Mouse (Mus musculus) MEL (cell line): ENCODE results near the gene Hoxd13.

Experiments used
- CTCF ChIP-seq, 3 experiments: IDR thresholded peaks in 2 of 3; conservative IDR thresholded peaks in 1 of 3; 2 replicates each; pipeline ENCODE4 v1.5.1; 2011 to 2012; ENCODE audit warnings: low read length in 3 of 3, low read depth in 2 of 3, mild to moderate bottlenecking in 2 of 3, improper control_type of control experiment in 1 of 3, inconsistent platforms in 1 of 3, mixed read lengths in 1 of 3, moderate library complexity in 1 of 3; ENCODE audit not compliant: control insufficient read depth in 1 of 3, insufficient read depth in 1 of 3, poor library complexity in 1 of 3, severe bottlenecking in 1 of 3
- E2F4 ChIP-seq: IDR thresholded peaks from 2 replicates; pipeline ENCODE4 v1.6.1; 2011; ENCODE audit warnings: low read depth, low read length, improper control_type of control experiment, borderline replicate concordance
- EP300 ChIP-seq, 2 experiments: IDR thresholded peaks; 2 replicates each; pipeline ENCODE4 v1.6.1; 2011; ENCODE audit warnings: improper control_type of control experiment in 2 of 2, low read length in 2 of 2, low read depth in 1 of 2, mild to moderate bottlenecking in 1 of 2
- GATA1 ChIP-seq: IDR thresholded peaks from 2 replicates; pipeline ENCODE4 v1.6.1; 2011; ENCODE audit warnings: low read depth, low read length, improper control_type of control experiment
- MAFK ChIP-seq: IDR thresholded peaks from 2 replicates; pipeline ENCODE4 v1.6.1; 2011; ENCODE audit warnings: low read depth, mild to moderate bottlenecking, low read length, improper control_type of control experiment, borderline replicate concordance
- MEF2A ChIP-seq: IDR thresholded peaks from 2 replicates; pipeline ENCODE4 v1.6.1; 2014; ENCODE audit warnings: low read depth, mild to moderate bottlenecking, inconsistent platforms, low read length, improper control_type of control experiment; ENCODE audit not compliant: poor library complexity, insufficient replicate concordance, severe bottlenecking; ENCODE audit errors: extremely low read depth
- NELFE ChIP-seq: IDR thresholded peaks from 2 replicates; pipeline ENCODE4 v1.6.1; 2011; ENCODE audit warnings: low read depth, low read length, improper control_type of control experiment
- POLR2A ChIP-seq, 2 experiments: IDR thresholded peaks; 2 replicates each; pipeline ENCODE4 v1.6.1; 2011 to 2012; ENCODE audit warnings: low read length in 2 of 2, mild to moderate bottlenecking in 2 of 2, control low read depth in 1 of 2, improper control_type of control experiment in 1 of 2, low read depth in 1 of 2, moderate library complexity in 1 of 2; ENCODE audit not compliant: control insufficient read depth in 1 of 2, insufficient read depth in 1 of 2, poor library complexity in 1 of 2
- POLR2AphosphoS2 ChIP-seq: IDR thresholded peaks from 2 replicates; pipeline ENCODE4 v1.6.1; 2011; ENCODE audit warnings: low read length, improper control_type of control experiment
- RAD21 ChIP-seq: IDR thresholded peaks from 2 replicates; pipeline ENCODE4 v1.6.1; 2011; ENCODE audit warnings: mild to moderate bottlenecking, low read depth, low read length, improper control_type of control experiment
- SMC3 ChIP-seq: IDR thresholded peaks from 2 replicates; pipeline ENCODE4 v1.6.1; 2011; ENCODE audit warnings: low read depth, low read length, improper control_type of control experiment
- USF1 ChIP-seq: IDR thresholded peaks from 2 replicates; pipeline ENCODE4 v1.6.1; 2014; ENCODE audit warnings: low read depth, mild to moderate bottlenecking, inconsistent platforms, low read length, improper control_type of control experiment, moderate library complexity
- ZC3H11A ChIP-seq: IDR thresholded peaks from 2 replicates; pipeline ENCODE4 v1.6.1; 2012; ENCODE audit warnings: low read depth, mild to moderate bottlenecking, inconsistent platforms, low read length, improper control_type of control experiment

DNA sequence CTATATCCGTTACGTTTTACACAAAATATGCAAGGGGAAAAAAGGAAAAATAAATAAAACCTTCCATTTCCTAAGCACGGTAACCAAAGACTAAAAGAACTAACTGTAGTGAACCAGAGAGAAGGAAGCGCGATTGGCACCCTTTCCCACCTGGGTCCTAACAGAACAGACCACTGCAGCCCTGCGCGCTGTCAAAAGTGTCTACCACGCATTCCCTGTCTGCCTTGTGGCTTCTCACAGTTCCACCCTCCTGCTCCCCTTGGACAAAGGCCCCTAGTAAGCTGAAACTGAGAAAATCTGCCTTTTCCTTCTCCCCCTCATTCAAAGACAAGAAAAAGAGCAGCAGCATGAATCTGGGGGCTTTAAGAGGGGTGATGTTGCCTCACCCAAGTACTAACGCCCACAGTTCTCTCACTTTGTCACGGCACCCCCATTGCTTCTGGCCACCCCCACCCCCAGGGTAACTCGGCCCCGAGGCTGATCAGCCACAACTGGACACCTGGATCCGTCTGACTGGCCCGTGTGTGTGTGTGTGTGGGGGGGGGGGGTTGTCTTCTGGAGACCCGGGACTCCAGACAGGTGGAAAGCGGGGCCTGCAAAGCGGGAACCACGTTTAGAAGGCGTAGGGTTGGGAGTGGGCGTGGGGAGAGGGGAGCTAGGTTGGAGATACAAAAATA lies 13.2 kb upstream of the Hoxd13 start:
- TF ChIP-seq E2F4 (no peak), NELFE (no peak), GATA1 (no peak), CTCF (IDR thresholded peaks at IDR 0.05 in 2 of 3, conservative IDR thresholded peaks at IDR 0.05 in 1 of 3; ENCODE audit: control insufficient read depth in 1 of 3, insufficient read depth in 1 of 3, low read depth in 2 of 3, low read length in 3 of 3, poor library complexity in 1 of 3, severe bottlenecking in 1 of 3) (no peak), MAFK (no peak), EP300 (IDR thresholded peaks at IDR 0.05; ENCODE audit: low read depth in 1 of 2, low read length in 2 of 2) (no peak), USF1 (no peak), MEF2A (no peak), RAD21 (no peak), SMC3 (no peak), POLR2A (IDR thresholded peaks at IDR 0.05; ENCODE audit: control insufficient read depth in 1 of 2, insufficient read depth in 1 of 2, low read depth in 1 of 2, low read length in 2 of 2, poor library complexity in 1 of 2) (no peak), ZC3H11A (no peak), POLR2AphosphoS2 (no peak)
